Mouse (Mus musculus) adrenal gland, adult 8-10 months (tissue): Measurements from ENCODE around the gene Stk32c. TPM values are rescaled to one million over a fixed set of nuclear protein-coding genes. Genes with fewer than 3 reads are reported as not detected.

ENCODE experiments used
- DNase-seq: peaks from one replicate; pipeline ENCODE4 v3.0.0; 2022
- total RNA-seq, 4 experiments: library from RNA; stranded (reverse); gene quantifications; 2 replicates each; pipeline ENCODE4 v1.2.4; 2022

Gene Stk32c
- total RNA-seq, 4 experiments from 2014 or later: 4.0 to 6.7 (median 5.4) TPM

GRCm38 (mm10) chr7:139191619-139192018 is 21.5 kb downstream of the Stk32c start:
- no peak for DNase-seq

GRCm38 (mm10) chr7:139190616-139191015 is 22.5 kb downstream of the Stk32c start:
- no peak for DNase-seq

DNA sequence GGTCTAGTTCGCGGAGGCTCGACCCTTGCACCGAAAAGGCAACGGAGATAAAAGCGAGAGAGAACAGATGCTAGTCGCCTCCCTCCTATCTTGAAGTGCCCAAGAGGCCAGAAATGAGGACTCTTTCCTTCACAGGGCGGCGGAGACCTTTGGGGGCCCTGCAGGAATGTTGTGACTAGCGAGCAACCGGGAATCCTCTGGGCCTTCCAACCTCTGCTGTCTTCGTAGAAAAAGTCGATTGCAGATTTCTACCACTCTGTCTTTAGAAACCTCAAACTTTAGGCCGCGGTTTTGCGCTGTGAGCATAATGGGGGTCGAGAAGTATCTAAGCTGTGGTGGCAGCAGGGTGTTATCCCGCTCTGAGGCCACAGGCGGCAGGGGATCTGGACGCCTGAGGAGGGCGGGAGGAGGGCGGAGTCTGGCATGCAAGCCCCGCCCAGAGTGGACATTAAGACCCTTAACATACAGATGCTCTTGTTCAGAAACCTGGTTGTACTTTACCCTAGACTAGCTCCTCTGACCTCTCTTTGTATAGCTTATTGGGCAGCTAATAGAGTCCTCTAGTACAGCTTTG is 24.4 kb downstream of the Stk32c start:
- no peak for DNase-seq

DNA sequence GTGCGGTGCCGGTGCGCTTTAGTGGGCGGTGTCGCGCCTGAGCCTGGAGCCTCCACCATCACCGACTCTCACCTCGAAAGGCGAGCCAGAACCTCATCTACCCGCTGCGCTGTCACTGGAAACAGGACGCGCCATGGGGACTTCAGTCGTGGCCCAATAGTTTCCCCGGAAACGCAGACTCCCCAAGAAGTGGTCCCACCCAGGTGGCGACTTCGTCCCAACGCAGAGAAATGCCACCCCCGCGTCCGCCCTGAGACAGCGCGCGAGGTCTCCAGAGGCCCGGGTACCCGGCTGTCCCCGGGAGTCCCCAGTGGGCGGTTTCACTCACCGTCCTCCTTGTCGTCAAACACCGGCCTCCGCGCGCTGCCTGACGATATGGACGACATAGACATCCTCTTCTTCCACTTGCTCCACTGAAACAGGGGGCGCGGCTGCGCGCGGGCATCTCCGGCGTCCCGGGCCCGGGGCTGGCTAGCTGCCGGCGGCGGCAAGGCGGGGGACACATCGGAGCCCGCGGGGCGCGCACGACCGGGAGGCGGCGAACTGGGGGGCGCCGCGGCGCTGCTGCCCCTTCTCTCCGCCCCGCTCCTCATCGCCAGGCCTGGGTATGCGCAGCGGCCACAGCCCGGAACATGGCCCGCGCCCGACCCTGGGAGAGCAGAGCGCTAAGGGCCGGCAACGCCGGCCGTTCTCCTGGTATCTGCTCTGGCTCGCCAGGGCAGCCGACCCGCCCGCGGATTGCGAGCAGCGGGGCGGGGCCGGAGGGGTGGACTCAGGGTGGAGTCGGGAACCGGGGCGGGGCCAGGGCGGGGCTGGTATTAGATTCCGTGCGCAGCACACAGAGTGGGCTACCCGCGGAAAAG is 25.1 kb downstream of the Stk32c start:
- DNase-seq: peak; percentile 68

DNA sequence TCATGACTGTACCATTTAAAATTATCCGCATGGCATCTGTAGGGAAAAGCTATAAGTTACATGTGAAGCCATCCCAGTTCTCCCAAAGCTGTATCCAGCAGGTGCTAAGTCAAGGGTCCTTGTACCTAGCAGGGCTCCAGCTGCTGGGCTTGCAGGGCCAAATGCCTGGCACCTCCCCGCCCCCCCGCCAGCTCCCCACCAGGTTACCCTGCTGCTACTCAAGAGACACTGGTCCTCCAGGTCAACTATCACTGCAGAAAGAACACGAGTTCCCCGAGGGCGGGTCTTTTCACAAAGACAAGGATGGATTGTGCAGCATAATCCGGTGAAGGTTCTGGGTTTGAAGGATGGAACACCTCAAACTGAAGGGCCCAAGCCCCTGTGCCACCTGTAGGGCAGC is 25.8 kb downstream of the Stk32c start:
- DNase-seq: no peak

- no peak for DNase-seq
These were observed 26.7 kb downstream of the Stk32c start for GRCm38 (mm10) chr7:139186436-139186835.

DNA sequence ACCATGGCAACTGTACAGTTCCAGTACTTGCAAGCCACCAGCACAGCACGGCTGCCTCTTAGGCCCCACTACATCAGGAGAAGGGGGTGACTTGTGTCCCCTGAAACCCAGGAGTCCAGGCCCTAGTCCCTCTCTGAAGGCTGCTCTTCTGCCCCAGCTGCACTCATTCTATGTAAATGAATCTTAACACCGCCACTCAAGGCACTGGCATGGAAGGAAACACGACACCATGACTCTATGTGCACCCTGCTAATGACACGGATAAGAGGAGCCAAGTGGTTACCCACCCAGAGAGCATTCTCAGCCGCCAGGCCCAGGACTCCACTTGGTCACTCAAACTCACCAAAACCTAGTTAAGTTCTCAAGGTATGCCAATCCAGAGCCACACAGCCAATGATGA is 27.1 kb downstream of the Stk32c start:
- no peak for DNase-seq

- no peak for DNase-seq
These were observed 28.3 kb downstream of the Stk32c start for GRCm38 (mm10) chr7:139184846-139185245.

- no peak for DNase-seq
These were observed 28.7 kb downstream of the Stk32c start for GRCm38 (mm10) chr7:139184396-139184795.

DNA sequence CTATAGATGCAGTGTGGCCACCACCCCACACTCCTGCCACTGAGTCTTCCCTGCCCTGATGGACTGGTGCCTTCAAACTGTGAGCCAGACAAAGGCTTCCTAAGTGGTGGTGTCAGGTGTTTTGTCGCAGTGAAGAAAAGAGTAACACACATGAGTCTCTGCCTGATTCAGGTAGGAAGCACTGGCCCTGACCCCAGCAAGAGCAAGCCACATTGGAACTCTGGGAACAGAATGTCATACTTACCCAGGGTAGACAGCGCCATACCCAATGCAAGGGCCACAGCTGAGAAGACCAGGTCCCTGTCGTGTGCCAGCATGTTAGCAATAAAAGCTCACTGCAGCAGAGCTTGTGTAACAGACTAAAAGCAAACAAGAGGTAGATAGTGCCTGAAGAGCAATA is 33.0 kb downstream of the Stk32c start:
- DNase-seq: no peak

DNA sequence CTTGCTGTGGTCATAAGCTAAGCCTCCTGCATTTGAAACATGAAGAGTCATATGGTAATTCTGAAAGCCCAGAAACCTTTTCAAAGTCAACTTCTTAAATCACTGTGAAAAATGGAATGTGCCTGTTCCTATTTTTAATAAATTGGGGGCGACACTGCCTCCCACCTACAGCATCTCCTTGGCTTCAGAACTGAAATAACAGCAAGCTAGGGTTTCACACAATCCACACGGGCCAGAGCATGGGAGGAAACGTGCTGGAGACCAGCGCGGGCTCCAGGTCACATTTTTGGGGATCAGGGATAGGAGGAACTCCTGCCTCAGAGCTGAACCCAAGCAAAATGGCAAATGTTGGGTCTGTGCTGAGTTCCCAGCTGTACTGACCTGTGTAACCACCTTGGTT is 33.8 kb downstream of the Stk32c start:
- no peak for DNase-seq

- DNase-seq: no peak
These were observed 44.0 kb downstream of the Stk32c start for GRCm38 (mm10) chr7:139169143-139169542.

DNA sequence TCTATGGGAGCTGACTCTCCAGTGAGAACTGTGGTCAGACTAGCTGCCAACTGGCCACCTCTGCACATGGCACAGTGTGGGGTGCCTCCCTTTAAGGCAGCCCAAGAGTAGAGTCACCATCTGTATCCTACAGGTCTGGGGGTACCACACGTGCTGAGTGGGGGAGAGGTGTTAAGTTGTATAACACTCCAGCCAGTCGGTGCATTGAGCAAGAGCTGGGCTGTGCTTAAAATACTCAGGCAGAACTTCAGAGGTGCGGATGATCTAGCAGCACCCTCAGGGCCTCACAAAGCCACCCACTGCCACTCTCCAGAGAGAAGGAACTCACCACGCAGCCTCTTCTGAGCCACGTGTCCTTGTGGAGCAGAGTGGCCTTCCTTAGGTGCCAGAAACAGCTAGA is 48.7 kb downstream of the Stk32c start:
- no peak for DNase-seq

DNA sequence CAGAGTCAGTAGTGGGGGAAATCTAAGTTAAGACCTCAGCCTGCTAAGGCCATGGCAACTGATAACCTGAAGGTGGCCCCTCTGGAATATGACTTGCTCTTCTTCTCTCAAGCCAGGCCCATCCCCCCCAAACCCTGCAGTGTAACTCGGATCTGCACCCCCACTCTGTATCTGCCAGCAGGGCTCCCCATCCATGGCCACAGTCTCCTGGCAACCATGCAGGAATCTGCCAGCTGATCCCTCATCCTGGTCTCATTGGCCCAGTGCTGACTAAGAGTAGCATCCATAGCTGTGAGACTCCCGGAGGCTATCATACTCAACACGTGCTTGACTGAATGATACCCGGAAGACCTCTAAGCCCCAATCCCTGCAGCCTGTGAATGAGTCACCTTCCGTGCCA is 54.2 kb downstream of the Stk32c start:
- no peak for DNase-seq

DNA sequence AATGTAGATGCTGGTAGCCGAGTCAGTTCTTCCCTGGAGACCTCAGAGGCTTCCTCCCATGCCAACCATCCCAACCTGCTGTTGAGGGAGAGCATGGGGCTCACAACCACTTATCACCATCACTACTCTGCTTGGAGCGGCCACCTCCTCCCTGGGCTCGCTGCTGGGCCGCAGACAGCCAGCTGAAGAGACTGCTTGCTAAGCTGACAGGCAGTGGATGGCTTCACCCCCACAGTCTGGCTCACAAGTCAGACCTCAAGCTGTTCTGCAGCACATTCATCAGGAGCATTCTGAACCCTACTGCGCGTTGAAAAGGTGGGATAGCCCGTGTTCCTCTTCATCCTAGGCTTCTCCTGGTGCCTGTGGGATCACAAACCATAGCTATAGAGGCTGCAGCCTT is 54.6 kb downstream of the Stk32c start:
- no peak for DNase-seq

DNA sequence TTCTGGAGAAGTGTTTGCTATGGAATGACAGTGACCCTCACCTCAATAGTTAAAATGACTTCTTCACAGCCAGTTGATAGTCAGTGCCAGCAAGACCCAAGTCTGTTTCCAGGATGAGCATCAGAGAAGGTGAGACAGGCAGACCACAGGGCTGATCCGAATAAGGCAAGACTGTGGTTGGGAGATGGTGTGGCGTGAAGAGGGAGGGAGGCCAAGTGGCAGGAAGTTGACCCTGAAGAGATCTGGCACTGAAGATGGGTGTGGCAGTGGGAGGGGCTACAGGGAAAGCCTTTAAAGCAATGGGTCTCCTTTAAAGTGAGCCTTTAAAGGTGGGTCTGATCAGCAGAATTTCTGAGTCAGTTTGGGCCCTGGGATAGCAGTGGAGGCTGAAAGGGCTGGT is 55.6 kb downstream of the Stk32c start:
- DNase-seq: no peak

- no peak for DNase-seq
These were observed 56.6 kb downstream of the Stk32c start for GRCm38 (mm10) chr7:139156341-139157058.

- DNase-seq: no peak
These were observed 60.2 kb downstream of the Stk32c start for GRCm38 (mm10) chr7:139152927-139153326.

GRCm38 (mm10) chr7:139151116-139151515 is 62.0 kb downstream of the Stk32c start:
- DNase-seq: no peak

DNA sequence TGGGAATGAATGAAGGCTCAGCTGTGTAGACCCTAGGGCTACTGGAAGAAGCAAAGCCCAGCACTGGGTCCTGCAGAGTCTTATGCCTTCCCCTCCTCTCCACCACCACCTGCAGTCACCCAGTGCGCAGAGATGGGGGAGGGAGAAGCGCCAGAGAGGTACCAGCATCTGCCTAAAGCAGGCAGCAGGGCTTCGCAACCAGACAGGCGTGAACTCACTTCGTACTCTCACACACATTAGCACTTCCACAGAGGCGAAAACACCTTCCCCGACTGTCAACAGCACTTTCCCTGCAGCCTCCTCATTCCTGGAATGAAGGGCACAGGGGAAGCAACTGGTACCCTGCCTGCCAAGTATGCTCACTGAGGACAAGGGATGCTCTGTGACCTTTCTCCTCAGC is 63.7 kb downstream of the Stk32c start:
- DNase-seq: no peak

- DNase-seq: no peak
These were observed 65.7 kb downstream of the Stk32c start for GRCm38 (mm10) chr7:139147360-139147759.

- DNase-seq: no peak
These were observed 67.2 kb downstream of the Stk32c start for GRCm38 (mm10) chr7:139145891-139146290.

DNA sequence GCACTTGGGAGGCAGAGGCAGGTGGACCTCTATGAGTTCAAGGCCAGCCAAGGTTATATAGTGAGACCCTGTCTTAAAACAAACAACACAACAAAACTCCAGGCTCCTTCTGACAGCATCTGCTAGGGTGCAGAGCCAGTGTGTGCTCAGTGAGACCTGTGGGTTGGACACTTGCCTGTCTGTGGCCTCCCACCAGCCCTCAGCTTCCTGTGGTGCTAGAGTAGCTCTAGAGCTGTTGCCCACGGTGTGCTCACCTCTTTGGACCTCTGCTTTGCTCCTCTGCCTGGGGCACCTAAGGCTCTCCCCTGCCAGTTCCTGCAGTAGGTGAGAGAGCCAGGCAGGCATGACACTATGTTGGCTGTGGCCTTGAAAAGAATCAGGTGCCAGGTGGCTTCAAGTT is 69.3 kb downstream of the Stk32c start:
- no peak for DNase-seq
